In the genomic region with DNA sequence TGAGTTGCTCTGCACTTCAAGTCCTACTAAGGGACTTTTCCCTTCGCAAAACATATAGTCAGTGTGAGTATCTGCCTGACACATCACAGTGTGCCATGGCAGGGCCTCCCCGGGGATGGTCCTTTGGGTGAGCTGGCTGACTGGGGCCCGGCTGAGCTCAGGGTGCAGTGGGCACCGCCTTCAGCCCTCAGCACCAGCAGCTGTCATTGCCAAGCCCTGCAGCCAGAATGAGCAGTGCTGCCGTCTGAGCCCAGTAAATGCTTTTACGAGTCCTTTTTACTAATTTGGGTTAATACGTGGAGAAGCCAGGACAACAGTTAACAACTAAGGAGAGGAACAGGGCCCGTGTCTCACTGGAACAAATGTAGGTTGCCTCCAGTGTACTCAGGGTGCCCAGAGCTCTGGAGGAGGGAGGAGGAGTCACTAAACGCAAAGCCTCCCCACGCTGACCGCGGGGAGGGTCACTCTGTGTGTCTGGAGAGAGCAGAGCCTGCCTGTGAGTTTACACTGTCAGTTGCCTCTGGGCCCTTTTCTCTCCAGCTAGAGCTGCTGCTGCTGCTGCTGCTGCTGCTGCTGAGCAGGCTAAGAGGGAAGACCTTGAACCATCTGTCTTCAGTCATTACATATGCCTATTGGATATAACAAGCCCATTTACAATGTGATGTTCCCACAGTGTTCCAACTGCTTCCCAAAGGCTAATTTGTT, we compare ENCODE assay signal across 12 mouse cellular contexts.
A peak's percentile ranks its signal among the peaks of the same experiment; 100 is the strongest.
DNase-seq lines count a peak whose midpoint lies in the region; ATAC-seq lines count a peak whose summit lies in the region.
"Had no signal": no experiment of that assay in that cellular context is flagged by ENCODE, and none has a peak within 500 bp of the region (broad histone marks: within the 10 kb centered on the region; RNA-seq: fewer than 3 reads in every experiment).

No protein-coding gene starts in this region.

- no peak for DNase-seq in heart, adult 8-10 months (ENCODE audit: low spot score)
- DNase-seq in embryonic facial prominence, embryonic 11.5 days (ENCODE audit: low spot score), result peak; percentile 45
- peak; percentile 58 for DNase-seq in retina, embryonic 14.5 days (ENCODE audit: low spot score)
- DNase-seq in natural killer cell, adult 2 months (ENCODE audit: low spot score in 2 of 2), result no peak
- DNase-seq in thymus, postnatal 4 days, result no peak
- DNase-seq in adrenal gland, postnatal 25 days, result no peak
- DNase-seq: gastrocnemius, postnatal 36 days had no signal

- no peak overlapping the region for H3K4me3 ChIP-seq in heart, embryonic 16.5 days (ENCODE audit: low read length)
- no peak overlapping the region for H3K4me3 ChIP-seq in embryonic facial prominence, embryonic 11.5 days (ENCODE audit: low read depth, low read length)
- H3K4me3 ChIP-seq in intestine, embryonic 16.5 days (ENCODE audit: low read length), result no peak overlapping the region

- H3K4me1 ChIP-seq in heart, embryonic 16.5 days (ENCODE audit: control insufficient read depth, insufficient read depth, low read length), result peaks cover 26% of the 10 kb centered on the region
- peaks cover 5% of the 10 kb centered on the region; the same call in 1 of the 2 replicates for H3K4me1 ChIP-seq in embryonic facial prominence, embryonic 11.5 days (ENCODE audit: control insufficient read depth, insufficient read depth, low read length)
- peaks cover 12% of the 10 kb centered on the region for H3K4me1 ChIP-seq in intestine, embryonic 16.5 days (ENCODE audit: control insufficient read depth, insufficient read depth, low read length)

- ATAC-seq in heart, embryonic 16.5 days (replicated peaks; ENCODE audit: extremely low read depth, insufficient read depth, low FRiP score), result no peak
- ATAC-seq in embryonic facial prominence, embryonic 11.5 days (replicated peaks; ENCODE audit: insufficient number of reproducible peaks, low FRiP score, low TSS enrichment, low read depth), result 0 out of 2 replicates have a peak, but pooled peaks have one; percentile 7
- ATAC-seq in intestine, embryonic 16.5 days, result peak; percentile 25; the same call in 1 of the 2 replicates
- ATAC-seq: activated CD4-positive, CD25-positive, alpha-beta regulatory T cell, adult 4 months had no signal

- H3K36me3 ChIP-seq in heart, embryonic 16.5 days (ENCODE audit: control insufficient read depth, insufficient read depth), result no peaks in the 10 kb centered on the region
- no peaks in the 10 kb centered on the region for H3K36me3 ChIP-seq in embryonic facial prominence, embryonic 11.5 days (replicated peaks; ENCODE audit: control insufficient read depth, insufficient read depth, low read depth, low read length)
- no peaks in the 10 kb centered on the region for H3K36me3 ChIP-seq in intestine, embryonic 16.5 days (ENCODE audit: control insufficient read depth, insufficient read depth, low read length)

- no peaks in the 10 kb centered on the region for H3K27me3 ChIP-seq in heart, embryonic 16.5 days (ENCODE audit: control insufficient read depth, insufficient read depth, low read length)
- no peaks in the 10 kb centered on the region for H3K27me3 ChIP-seq in embryonic facial prominence, embryonic 11.5 days (ENCODE audit: control insufficient read depth, insufficient read depth, low read length)
- H3K27me3 ChIP-seq in intestine, embryonic 16.5 days (replicated peaks; ENCODE audit: control insufficient read depth, insufficient read depth, low read length), result no peaks in the 10 kb centered on the region
- H3K27me3 ChIP-seq: CH12.LX had no signal

- H3K27ac ChIP-seq in heart, embryonic 16.5 days (ENCODE audit: low read length), result no peak overlapping the region
- H3K27ac ChIP-seq in embryonic facial prominence, embryonic 11.5 days (replicated peaks; ENCODE audit: low read depth, low read length), result no peak overlapping the region
- peak overlapping the region; percentile 25 for H3K27ac ChIP-seq in intestine, embryonic 16.5 days (ENCODE audit: low read length)
- H3K27ac ChIP-seq: kidney, postnatal 0 days had no signal

- no peak overlapping the region for H3K4me2 ChIP-seq in heart, embryonic 16.5 days (ENCODE audit: low read depth, low read length)
- no peak overlapping the region for H3K4me2 ChIP-seq in embryonic facial prominence, embryonic 11.5 days (ENCODE audit: low read depth, low read length)
- H3K4me2 ChIP-seq in intestine, embryonic 16.5 days (ENCODE audit: low read depth, low read length), result no peak overlapping the region

- 51% methylated on average over 12 of the region's 12 CpGs for WGBS in heart, embryonic 16.5 days
- 45% methylated on average over 12 of the region's 12 CpGs for WGBS in embryonic facial prominence, embryonic 11.5 days
- WGBS in intestine, embryonic 16.5 days, result 48% methylated on average over 12 of the region's 12 CpGs

- no peaks in the 10 kb centered on the region for H3K9me3 ChIP-seq in heart, embryonic 16.5 days (replicated peaks; ENCODE audit: control insufficient read depth, low read length)
- no peaks in the 10 kb centered on the region for H3K9me3 ChIP-seq in embryonic facial prominence, embryonic 11.5 days (replicated peaks; ENCODE audit: control insufficient read depth, low read length)
- H3K9me3 ChIP-seq in intestine, embryonic 16.5 days (ENCODE audit: control insufficient read depth, low read length), result no peaks in the 10 kb centered on the region

- 0 out of 2 replicates have a peak overlapping the region, but pooled peaks have one; percentile 26 for H3K9ac ChIP-seq in heart, embryonic 16.5 days (ENCODE audit: low read length)
- no peak overlapping the region for H3K9ac ChIP-seq in embryonic facial prominence, embryonic 11.5 days (replicated peaks; ENCODE audit: low read length)
- no peak overlapping the region for H3K9ac ChIP-seq in intestine, embryonic 16.5 days (ENCODE audit: low read depth, low read length)

Comparison
In these comparisons a context has a peak if more than half of its experiments do, and no peak if none do; other contexts are left out.
1. DNase-seq: peak in embryonic facial prominence, embryonic 11.5 days (single experiment) and retina, embryonic 14.5 days (single experiment); none in heart, adult 8-10 months (single experiment), natural killer cell, adult 2 months (0 of 2), thymus, postnatal 4 days (single experiment) and adrenal gland, postnatal 25 days (single experiment).